Comparison of ENCODE assay signal across 10 mouse cellular contexts in the genomic region with DNA sequence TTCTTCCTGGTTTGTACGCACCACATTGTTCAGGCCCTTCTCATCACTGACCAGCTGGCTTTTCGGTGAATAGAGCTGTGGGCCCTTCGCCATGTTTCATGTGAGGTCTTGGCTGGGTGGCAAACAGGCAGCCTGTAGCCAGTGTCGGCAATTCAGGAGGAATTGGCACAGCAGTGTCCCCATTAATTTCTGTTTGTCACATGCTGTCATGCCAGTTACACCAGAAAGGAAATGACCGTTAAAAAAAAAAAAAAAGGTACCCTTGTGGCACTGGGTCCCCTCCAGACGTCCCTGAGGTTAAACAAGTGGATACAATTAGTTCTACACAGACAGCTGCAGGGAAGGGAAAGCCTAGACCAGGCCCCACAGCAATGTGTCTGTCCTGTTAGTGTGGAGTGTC.
DNase-seq lines count a peak whose midpoint lies in the region; ATAC-seq lines count a peak whose summit lies in the region.
"Had no signal": no experiment of that assay in that cellular context is flagged by ENCODE, and none has a peak within 500 bp of the region (broad histone marks: within the 10 kb centered on the region; RNA-seq: fewer than 3 reads in every experiment).

No protein-coding gene starts in this region.

- peak; percentile 41 for DNase-seq in adrenal gland, postnatal 10 days
- DNase-seq in adrenal gland, postnatal 4 days (ENCODE audit: low spot score in 2 of 2), result no peak
- DNase-seq in layer of hippocampus, postnatal 10 days (ENCODE audit: low spot score in 2 of 2), result peak; percentile 63 to 68
- DNase-seq in layer of hippocampus, adult 9-11 months, result no peak
- DNase-seq in cerebellum, adult 9-10 months, result peak; percentile 20
- no peak for DNase-seq in urinary bladder, postnatal 14 days (ENCODE audit: low spot score)
- no peak for DNase-seq in right cerebral cortex, postnatal 14 days
- DNase-seq: kidney, postnatal 36 days had no signal

- ATAC-seq in megakaryocyte, adult 5-6 weeks (ENCODE audit: poor library complexity, severe bottlenecking), result peak; percentile 35; the same call in 1 of the 2 replicates
- ATAC-seq: Patski had no signal

Comparison
In these comparisons a context has a peak if more than half of its experiments do, and no peak if none do; other contexts are left out.
1. DNase-seq: peak in adrenal gland, postnatal 10 days (single experiment), layer of hippocampus, postnatal 10 days (2 of 2) and cerebellum, adult 9-10 months (single experiment); none in adrenal gland, postnatal 4 days (0 of 2), layer of hippocampus, adult 9-11 months (single experiment), urinary bladder, postnatal 14 days (single experiment) and right cerebral cortex, postnatal 14 days (single experiment).